9 mouse cellular contexts compared by ENCODE assay signal in genomic region chr12:81807529-81807837, GRCm38 (mm10). TPM values are rescaled to one million over a fixed set of nuclear protein-coding genes. Genes with fewer than 3 reads are reported as not detected.
A peak's percentile ranks its signal among the peaks of the same experiment; 100 is the strongest.
DNase-seq lines count a peak whose midpoint lies in the region; ATAC-seq and TF ChIP-seq lines count a peak whose summit lies in the region.
"Had no signal": no experiment of that assay in that cellular context is flagged by ENCODE, and none has a peak within 500 bp of the region (broad histone marks: within the 10 kb centered on the region; RNA-seq: fewer than 3 reads in every experiment).

No protein-coding gene starts in this region.

- H3K27me3 ChIP-seq in heart, postnatal 0 days (ENCODE audit: control insufficient read depth, insufficient read depth, low read length) = no peaks in the 10 kb centered on the region
- no peaks in the 10 kb centered on the region for H3K27me3 ChIP-seq in hindbrain, embryonic 14.5 days (ENCODE audit: control insufficient read depth, insufficient read depth, low read length)
- H3K27me3 ChIP-seq in midbrain, embryonic 12.5 days = peaks cover 33% of the 10 kb centered on the region

- no peaks in the 10 kb centered on the region for H3K9me3 ChIP-seq in heart, postnatal 0 days (replicated peaks; ENCODE audit: control insufficient read depth, low read length)
- H3K9me3 ChIP-seq in hindbrain, embryonic 14.5 days (ENCODE audit: control insufficient read depth, low read length) = no peaks in the 10 kb centered on the region
- no peaks in the 10 kb centered on the region for H3K9me3 ChIP-seq in midbrain, embryonic 12.5 days
- H3K9me3 ChIP-seq: G1E had no signal

- TF ChIP-seq CTCF in heart, postnatal 0 days (IDR thresholded peaks at IDR 0.05; ENCODE audit: low read depth) = no peak
- no peak for TF ChIP-seq CTCF in bone marrow, adult 2 months (IDR thresholded peaks at IDR 0.05; ENCODE audit: control insufficient read depth, insufficient read depth, low read length)

- H3K4me2 ChIP-seq in heart, postnatal 0 days (ENCODE audit: low read depth, low read length) = peak overlapping the region; percentile 77
- H3K4me2 ChIP-seq in hindbrain, embryonic 14.5 days (replicated peaks) = peak overlapping the region; percentile 47
- peak overlapping the region; percentile 57 for H3K4me2 ChIP-seq in midbrain, embryonic 12.5 days (replicated peaks)

- 0 out of 2 replicates have a peak, but pooled peaks have one; percentile 10 for ATAC-seq in heart, postnatal 0 days (ENCODE audit: insufficient read depth, low read depth)
- no peak for ATAC-seq in hindbrain, embryonic 14.5 days (ENCODE audit: low FRiP score)
- no peak for ATAC-seq in midbrain, embryonic 12.5 days (ENCODE audit: low FRiP score, low read depth)

- peak overlapping the region; percentile 41 for H3K4me3 ChIP-seq in heart, postnatal 0 days (ENCODE audit: low read depth, low read length)
- H3K4me3 ChIP-seq in bone marrow, adult 2 months (replicated peaks; ENCODE audit: control insufficient read depth, low read depth, low read length) = peak overlapping the region; percentile 35
- peak overlapping the region; percentile 15 for H3K4me3 ChIP-seq in hindbrain, embryonic 14.5 days (replicated peaks; ENCODE audit: low read length)
- peak overlapping the region; percentile 29 for H3K4me3 ChIP-seq in midbrain, embryonic 12.5 days

- DNase-seq in heart, postnatal 0 days (ENCODE audit: low spot score) = no peak
- no peak for DNase-seq in heart, adult 8-10 months (ENCODE audit: low spot score)
- no peak for DNase-seq in hindbrain, embryonic 14.5 days (ENCODE audit: low spot score)
- no peak for DNase-seq in frontal cortex, postnatal 36 days (ENCODE audit: low spot score in 2 of 2)
- DNase-seq in gastrocnemius, postnatal 4 days (ENCODE audit: low spot score in 2 of 2) = no peak
- no peak for DNase-seq in left cerebral cortex, postnatal 14 days (ENCODE audit: low spot score in 2 of 2)

- H3K36me3 ChIP-seq in heart, postnatal 0 days (replicated peaks; ENCODE audit: control insufficient read depth, insufficient read depth, low read length) = no peaks in the 10 kb centered on the region
- H3K36me3 ChIP-seq in hindbrain, embryonic 14.5 days (replicated peaks; ENCODE audit: control insufficient read depth, insufficient read depth) = no peaks in the 10 kb centered on the region
- no peaks in the 10 kb centered on the region for H3K36me3 ChIP-seq in midbrain, embryonic 12.5 days
- H3K36me3 ChIP-seq: G1E had no signal

- H3K27ac ChIP-seq in heart, postnatal 0 days (ENCODE audit: low read depth) = peak overlapping the region; percentile 45; the same call in 1 of the 2 replicates
- H3K27ac ChIP-seq in bone marrow, adult 2 months (ENCODE audit: control insufficient read depth, insufficient read depth, low read depth, low read length, poor library complexity) = no peak overlapping the region
- no peak overlapping the region for H3K27ac ChIP-seq in hindbrain, embryonic 14.5 days
- 0 out of 2 replicates have a peak overlapping the region, but pooled peaks have one; percentile 15 for H3K27ac ChIP-seq in midbrain, embryonic 12.5 days (replicated peaks)

- 6% methylated on average over 7 of the region's 7 CpGs for WGBS in heart, postnatal 0 days
- WGBS in bone marrow, adult 2 months = 9% methylated on average over 7 of the region's 7 CpGs
- 5% methylated on average over 7 of the region's 7 CpGs for WGBS in hindbrain, embryonic 14.5 days
- 3% methylated on average over 7 of the region's 7 CpGs for WGBS in midbrain, embryonic 12.5 days

- TF ChIP-seq POLR2A in bone marrow, adult 2 months (IDR thresholded peaks at IDR 0.05; ENCODE audit: borderline replicate concordance, control insufficient read depth, low read depth, low read length) = no peak

- intact Hi-C loops in left cerebral cortex, postnatal 14 days (cut with DNase I) = loop anchor here (5.0 kb wide), 1 partner anchor 50 kb away; no protein-coding TSS in a partner anchor

- no peak for TF ChIP-seq EP300 in heart, postnatal 0 days (IDR thresholded peaks at IDR 0.05; ENCODE audit: low read depth)

- peak overlapping the region; percentile 31; the same call in 1 of the 2 replicates for H3K9ac ChIP-seq in heart, postnatal 0 days (replicated peaks; ENCODE audit: low read depth, low read length)
- H3K9ac ChIP-seq in hindbrain, embryonic 14.5 days = no peak overlapping the region; the same call in 1 of the 2 replicates
- H3K9ac ChIP-seq in midbrain, embryonic 12.5 days (replicated peaks) = 0 out of 2 replicates have a peak overlapping the region, but pooled peaks have one; percentile 15

- H3K4me1 ChIP-seq in heart, postnatal 0 days (ENCODE audit: control insufficient read depth, insufficient read depth) = peaks cover 16% of the 10 kb centered on the region; the same call in 1 of the 2 replicates
- no peaks in the 10 kb centered on the region for H3K4me1 ChIP-seq in bone marrow, adult 2 months (ENCODE audit: control insufficient read depth, insufficient read depth, low read length)
- peaks cover 16% of the 10 kb centered on the region for H3K4me1 ChIP-seq in hindbrain, embryonic 14.5 days (replicated peaks; ENCODE audit: control insufficient read depth, insufficient read depth, low read length)
- H3K4me1 ChIP-seq in midbrain, embryonic 12.5 days = peaks cover 20% of the 10 kb centered on the region

RNA-seq across cellular contexts. Expression of gene Map3k9, which starts 26.5 kb away (rescaled TPM):
- 0.11 and 2.4 TPM in 2 replicates for total RNA-seq in heart, postnatal 0 days (2014; rRNA removed; ENCODE audit: low replicate concordance)
- 0.08 and 0.10 TPM in 2 replicates for polyA plus RNA-seq in heart, postnatal 0 days (2015; fragmentation: Nextera tagmentation; extraction: Ambion mirVana)
- total RNA-seq in heart, adult 8-10 months (2022) = under 1 TPM; 0.09 to 0.26 (median 0.18) TPM
- polyA plus RNA-seq in bone marrow, adult 2 months (2011; ENCODE audit: insufficient read depth, insufficient read length, low replicate concordance, missing spikeins) = 3.9 and 5.7 TPM in 2 replicates
- polyA plus RNA-seq in hindbrain, embryonic 14.5 days (2014; fragmentation: Nextera tagmentation; extraction: Ambion mirVana) = 13.3 and 14.7 TPM in 2 replicates
- polyA plus RNA-seq in midbrain, embryonic 12.5 days (2016; fragmentation: Nextera tagmentation; extraction: Ambion mirVana) = 5.6 and 6.2 TPM in 2 replicates
- under 1 TPM; 0.34 to 0.41 TPM for total RNA-seq in gastrocnemius, postnatal 4 days (2021)
- total RNA-seq in left cerebral cortex, postnatal 14 days (2021) = 10 to 100 TPM; 66.0 to 66.9 TPM
- polyA plus RNA-seq: G1E had no signal

RNA-seq across cellular contexts. Expression of gene Pcnx, which starts 52.3 kb away (rescaled TPM):
- total RNA-seq in heart, postnatal 0 days (2014; rRNA removed; ENCODE audit: low replicate concordance) = 34.9 and 37.4 TPM in 2 replicates
- 7.1 and 9.3 TPM in 2 replicates for polyA plus RNA-seq in heart, postnatal 0 days (2015; fragmentation: Nextera tagmentation; extraction: Ambion mirVana)
- total RNA-seq in heart, adult 8-10 months (2022) = 10 to 100 TPM; 53.7 to 77.4 (median 69.0) TPM
- polyA plus RNA-seq in bone marrow, adult 2 months (2011; ENCODE audit: insufficient read depth, insufficient read length, low replicate concordance, missing spikeins) = 10.3 and 38.8 TPM in 2 replicates
- 14.2 and 19.9 TPM in 2 replicates for polyA plus RNA-seq in hindbrain, embryonic 14.5 days (2014; fragmentation: Nextera tagmentation; extraction: Ambion mirVana)
- 12.1 and 13.8 TPM in 2 replicates for polyA plus RNA-seq in midbrain, embryonic 12.5 days (2016; fragmentation: Nextera tagmentation; extraction: Ambion mirVana)
- total RNA-seq in gastrocnemius, postnatal 4 days (2021) = 10 to 100 TPM; 56.4 to 66.9 TPM
- 100 to 1,000 TPM; 103 to 119 TPM for total RNA-seq in left cerebral cortex, postnatal 14 days (2021)
- polyA plus RNA-seq: G1E had no signal

Comparison
In these comparisons a context has a peak if more than half of its experiments do, and no peak if none do; other contexts are left out.
1. H3K27ac ChIP-seq: peak in heart, postnatal 0 days (single experiment) and midbrain, embryonic 12.5 days (single experiment); none in bone marrow, adult 2 months (single experiment) and hindbrain, embryonic 14.5 days (single experiment).
2. RNA of gene Map3k9, which starts 26.5 kb away (total RNA-seq): 66.0 to 66.9 TPM in left cerebral cortex, postnatal 14 days; 0.34 to 0.41 TPM in gastrocnemius, postnatal 4 days, 0.09 to 0.26 TPM in heart, adult 8-10 months and 0.11 to 2.4 TPM in heart, postnatal 0 days; every median in the first group is over 10 times any median in the second.
3. Peak in every context shown above with its lines, with median percentiles within 50 percentile points of each other: H3K4me2 ChIP-seq and H3K4me3 ChIP-seq.